ENCODE assay signal across 8 mouse cellular contexts in genomic region chr4:89136356-89136755, GRCm38 (mm10). TPM values are rescaled to one million over a fixed set of nuclear protein-coding genes. Genes with fewer than 3 reads are reported as not detected.
DNase-seq lines count a peak whose midpoint lies in the region; ATAC-seq and TF ChIP-seq lines count a peak whose summit lies in the region.

No protein-coding gene starts in this region.

- H3K79me3 ChIP-seq in C2C12 (ENCODE audit: low read depth) = peaks cover 43% of the 10 kb centered on the region

- no peak overlapping the region for H3K4me3 ChIP-seq in C2C12 (ENCODE audit: insufficient read depth, poor library complexity, severe bottlenecking)
- H3K4me3 ChIP-seq in hindbrain, embryonic 12.5 days = no peak overlapping the region; the same call in 1 of the 2 replicates
- no peak overlapping the region for H3K4me3 ChIP-seq in liver, embryonic 16.5 days (ENCODE audit: low read depth, low read length)

- intact Hi-C loops in left cerebral cortex, postnatal 36 days (cut with DNase I) = no loop called here

- H3K9me3 ChIP-seq in hindbrain, embryonic 12.5 days (replicated peaks) = no peaks in the 10 kb centered on the region
- H3K9me3 ChIP-seq in liver, embryonic 16.5 days (replicated peaks; ENCODE audit: control insufficient read depth, low read length) = no peaks in the 10 kb centered on the region

- peak overlapping the region; percentile 83 for H3K4me2 ChIP-seq in hindbrain, embryonic 12.5 days (replicated peaks)
- H3K4me2 ChIP-seq in liver, embryonic 16.5 days (ENCODE audit: low read depth, low read length) = peak overlapping the region; percentile 77

- TF ChIP-seq CTCF in C2C12 (IDR thresholded peaks at IDR 0.05; ENCODE audit: control insufficient read depth, insufficient read depth, insufficient read length) = no peak

- ATAC-seq in hindbrain, embryonic 12.5 days (ENCODE audit: low FRiP score) = no peak
- peak; percentile 58 for ATAC-seq in liver, embryonic 16.5 days (ENCODE audit: low read depth)
- no peak for ATAC-seq in megakaryocyte progenitor cell, adult 5-6 weeks (replicated peaks; ENCODE audit: poor library complexity)

- no peak overlapping the region for H3ac ChIP-seq in C2C12 (ENCODE audit: control insufficient read depth, insufficient read length, low read depth)

- peak; percentile 17 for DNase-seq in embryo, embryonic 11 days
- DNase-seq in embryo, embryonic 10 days (ENCODE audit: low spot score) = no peak
- no peak for DNase-seq in T-cell, adult 2 months (ENCODE audit: low spot score)
- no peak for DNase-seq in left cerebral cortex, postnatal 36 days (ENCODE audit: low spot score in 2 of 2)

- 0 out of 2 replicates have a peak overlapping the region, but pooled peaks have one; percentile 87 for H3K9ac ChIP-seq in hindbrain, embryonic 12.5 days
- H3K9ac ChIP-seq in liver, embryonic 16.5 days (ENCODE audit: low read depth, low read length) = no peak overlapping the region

- no peak overlapping the region for H3K27ac ChIP-seq in hindbrain, embryonic 12.5 days
- H3K27ac ChIP-seq in liver, embryonic 16.5 days (ENCODE audit: low read length) = no peak overlapping the region

- H3K4me1 ChIP-seq in hindbrain, embryonic 12.5 days = peaks cover 14% of the 10 kb centered on the region
- H3K4me1 ChIP-seq in liver, embryonic 16.5 days (ENCODE audit: control insufficient read depth, low read depth, low read length) = no peaks in the 10 kb centered on the region; the same call in 1 of the 2 replicates

- H3K36me3 ChIP-seq in C2C12 (ENCODE audit: control insufficient read depth, insufficient read depth) = peaks cover 20% of the 10 kb centered on the region
- no peaks in the 10 kb centered on the region for H3K36me3 ChIP-seq in hindbrain, embryonic 12.5 days
- H3K36me3 ChIP-seq in liver, embryonic 16.5 days (ENCODE audit: control insufficient read depth, insufficient read depth) = no peaks in the 10 kb centered on the region

- H3K27me3 ChIP-seq in C2C12 (ENCODE audit: control insufficient read depth, insufficient read depth, insufficient read length) = no peaks in the 10 kb centered on the region
- no peaks in the 10 kb centered on the region for H3K27me3 ChIP-seq in hindbrain, embryonic 12.5 days
- no peaks in the 10 kb centered on the region for H3K27me3 ChIP-seq in liver, embryonic 16.5 days (ENCODE audit: control insufficient read depth, insufficient read depth, low read depth, low read length)

- peaks cover 52% of the 10 kb centered on the region for H3K79me2 ChIP-seq in C2C12 (ENCODE audit: control insufficient read depth, insufficient read depth)

- WGBS in hindbrain, embryonic 12.5 days = 23% methylated on average over 3 of the region's 3 CpGs
- WGBS in liver, embryonic 16.5 days (ENCODE audit: insufficient replicate concordance) = 53% methylated on average over 3 of the region's 3 CpGs

TF ChIP-seq in C2C12, 6 proteins besides CTCF, POLR2A, EP300 and RAD21:
- no peak for TF ChIP-seq MYOD1 (IDR thresholded peaks at IDR 0.05; ENCODE audit: control insufficient read depth, insufficient read length, low read depth)
- peak; percentile 16 for TF ChIP-seq CEBPB (IDR thresholded peaks at IDR 0.05; ENCODE audit: low read depth)
- TF ChIP-seq FOSL1 (IDR thresholded peaks at IDR 0.05; ENCODE audit: insufficient read depth, low read length, poor library complexity, severe bottlenecking) = no peak
- TF ChIP-seq MAX (IDR thresholded peaks at IDR 0.05) = no peak

RNA-seq across cellular contexts. Expression of gene Mtap, which starts 0.6 kb away (rescaled TPM):
- 87.0 TPM for polyA plus RNA-seq in C2C12 (2012; fragmentation: generic; extraction: Trizol)
- polyA plus RNA-seq in hindbrain, embryonic 12.5 days (2016; fragmentation: Nextera tagmentation; extraction: Ambion mirVana) = 52.7 and 53.8 TPM in 2 replicates
- polyA plus RNA-seq in liver, embryonic 16.5 days (2015; fragmentation: Nextera tagmentation; extraction: Ambion mirVana) = 13.0 and 17.3 TPM in 2 replicates
- 41.1 and 44.2 TPM in 2 replicates for total RNA-seq in megakaryocyte progenitor cell, adult 5-6 weeks (2015)
- 34.5 and 37.0 TPM in 2 replicates for total RNA-seq in megakaryocyte progenitor cell, adult 5-6 weeks (2017)
- 1 to 10 TPM; 8.8 to 9.4 TPM for total RNA-seq in left cerebral cortex, postnatal 36 days (2021)
